Mouse (Mus musculus): ENCODE measurements around the gene Arhgap19. TPM values are rescaled to one million over a fixed set of nuclear protein-coding genes. Genes with fewer than 3 reads are reported as not detected.

The Arhgap19 gene
- total and polyA plus RNA-seq, 3 experiments: 20.4 to 36.8 (median 30.1) TPM

DNA sequence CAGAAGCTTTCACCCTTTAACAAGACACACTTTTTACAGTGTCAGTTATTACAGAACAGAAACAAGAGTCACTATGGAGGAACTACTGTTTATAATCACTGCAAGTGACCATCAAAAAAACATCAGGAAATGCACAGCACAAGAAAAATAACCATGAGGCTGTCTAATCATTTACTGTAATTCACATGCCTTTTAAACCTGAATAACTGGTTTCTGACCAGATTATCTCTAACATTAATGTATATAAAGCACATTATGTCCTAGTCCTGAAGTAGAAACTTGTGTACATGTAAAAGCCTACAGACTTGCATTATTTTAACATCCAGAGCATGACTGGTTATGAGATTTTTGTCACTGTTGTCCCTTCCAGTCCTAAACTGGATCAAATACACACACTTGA, 7.8 kb downstream of the Arhgap19 start:
- Histone ChIP-seq H3K9ac (ENCODE audit: insufficient read depth, low read depth) (no peak overlapping the region), H3K79me2 (replicated peaks; ENCODE audit: control insufficient read depth, extremely low read depth, insufficient read depth, poor library complexity, severe bottlenecking) (peaks cover 5% of the 10 kb centered on the region; the same call in 1 of the 2 replicates), H3K36me3 (replicated peaks in 1 of 2; ENCODE audit: control insufficient read depth in 1 of 2, insufficient read depth in 1 of 2, low read length in 1 of 2) (peaks cover 4 to 35% of the 10 kb centered on the region in 2 experiments), H3K4me3 (replicated peaks in 1 of 3; ENCODE audit: low read depth in 2 of 3, low read length in 2 of 3, poor library complexity in 1 of 3) (no peak overlapping the region), H3K4me1 (ENCODE audit: control insufficient read depth in 1 of 2, insufficient read depth in 2 of 2) (peaks cover 0 to 9% of the 10 kb centered on the region in 2 experiments; a peak in 1 of 4 replicates), H3K27me3 (replicated peaks) (no peaks in the 10 kb centered on the region), H3K9me3 (replicated peaks; ENCODE audit: low read length) (no peaks in the 10 kb centered on the region), H3K27ac (ENCODE audit: insufficient read depth, low read depth) (no peak overlapping the region), H3K4me2 (ENCODE audit: insufficient read depth, low read depth, poor library complexity, severe bottlenecking) (no peak overlapping the region)
- in situ Hi-C loops (cut with MboI; ENCODE audit: low pct_ligation_motif_present, low pct_unique_long_range_greater_than_20kb, low sequenced_read_pairs): no loop called here
- DNase-seq (ENCODE audit: extremely low read depth): no peak
- dilution Hi-C loops (cut with MboI; ENCODE audit: extremely low pct_ligation_motif_present, extremely low pct_unique_long_range_greater_than_20kb, low sequenced_read_pairs): no loop called here
- TF ChIP-seq UBTF (IDR thresholded peaks at IDR 0.05; ENCODE audit: low read depth, low read length): no peak
- no peak for TF ChIP-seq HCFC1 (IDR thresholded peaks at IDR 0.05; ENCODE audit: low read depth, low read length)

DNA sequence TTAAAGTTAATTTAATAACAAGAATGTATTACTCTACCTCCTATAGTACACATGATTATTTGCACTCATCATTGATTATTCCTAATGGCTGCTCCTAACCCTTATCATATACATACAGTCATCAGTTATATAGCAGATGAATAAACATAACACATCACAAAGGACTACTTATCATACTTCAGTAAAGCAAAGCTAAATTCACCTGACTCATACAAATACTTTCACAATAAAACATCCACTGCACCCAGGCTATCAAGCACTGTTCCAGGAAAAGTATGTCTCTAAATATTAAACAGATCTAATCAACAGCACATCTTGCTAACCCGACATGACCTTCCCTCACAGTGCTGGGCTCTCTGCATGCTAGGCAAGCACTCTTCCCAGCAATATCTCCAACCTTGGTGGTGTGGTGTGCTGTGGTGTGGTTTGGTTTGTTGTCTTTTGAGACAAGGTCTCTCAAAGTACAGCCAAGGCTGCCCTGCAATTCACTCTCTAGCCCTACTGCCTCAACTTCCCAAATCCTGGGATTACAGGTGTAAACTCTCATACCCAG, 8.8 kb downstream of the Arhgap19 start:
- H3K9ac ChIP-seq (ENCODE audit: insufficient read depth, low read depth): no peak overlapping the region
- H3K4me2 ChIP-seq (ENCODE audit: insufficient read depth, low read depth, poor library complexity, severe bottlenecking): no peak overlapping the region
- DNase-seq (ENCODE audit: extremely low read depth): no peak
- peaks cover 5% of the 10 kb centered on the region; the same call in 1 of the 2 replicates for H3K79me2 ChIP-seq (replicated peaks; ENCODE audit: control insufficient read depth, extremely low read depth, insufficient read depth, poor library complexity, severe bottlenecking)
- TF ChIP-seq MAX (IDR thresholded peaks at IDR 0.05; ENCODE audit: low read length) (no peak), UBTF (IDR thresholded peaks at IDR 0.05; ENCODE audit: low read depth, low read length) (no peak), USF2 (conservative IDR thresholded peaks at IDR 0.05; ENCODE audit: low read depth, low read length) (no peak), MAFK (IDR thresholded peaks at IDR 0.05; ENCODE audit: insufficient replicate concordance, low read length) (no peak), JUND (conservative IDR thresholded peaks at IDR 0.05; ENCODE audit: low read depth, low read length) (no peak), SIN3A (IDR thresholded peaks at IDR 0.05; ENCODE audit: low read length) (no peak), ZKSCAN1 (IDR thresholded peaks at IDR 0.05; ENCODE audit: borderline replicate concordance, low read depth, low read length) (no peak), RCOR1 (conservative IDR thresholded peaks at IDR 0.05; ENCODE audit: low read depth, low read length) (no peak), E2F4 (IDR thresholded peaks at IDR 0.05; ENCODE audit: insufficient replicate concordance, low read depth, low read length) (no peak)
- no peaks in the 10 kb centered on the region for H3K27me3 ChIP-seq (replicated peaks)
- no peaks in the 10 kb centered on the region for H3K9me3 ChIP-seq (replicated peaks; ENCODE audit: low read length)
- H3K27ac ChIP-seq (ENCODE audit: insufficient read depth, low read depth): no peak overlapping the region
- dilution Hi-C loops (cut with MboI; ENCODE audit: extremely low pct_ligation_motif_present, extremely low pct_unique_long_range_greater_than_20kb, low sequenced_read_pairs) (no loop called here), in situ Hi-C loops (cut with MboI; ENCODE audit: low pct_ligation_motif_present, low pct_unique_long_range_greater_than_20kb, low sequenced_read_pairs) (no loop called here)
- H3K4me1 ChIP-seq (ENCODE audit: control insufficient read depth in 1 of 2, insufficient read depth in 2 of 2): peaks cover 0 to 9% of the 10 kb centered on the region in 2 experiments; a peak in 1 of 4 replicates
- no peak overlapping the region for H3K4me3 ChIP-seq (replicated peaks in 1 of 3; ENCODE audit: low read depth in 2 of 3, low read length in 2 of 3, poor library complexity in 1 of 3)
- H3K36me3 ChIP-seq (replicated peaks in 1 of 2; ENCODE audit: control insufficient read depth in 1 of 2, insufficient read depth in 1 of 2, low read length in 1 of 2): peaks cover 7 to 39% of the 10 kb centered on the region in 2 experiments

DNA sequence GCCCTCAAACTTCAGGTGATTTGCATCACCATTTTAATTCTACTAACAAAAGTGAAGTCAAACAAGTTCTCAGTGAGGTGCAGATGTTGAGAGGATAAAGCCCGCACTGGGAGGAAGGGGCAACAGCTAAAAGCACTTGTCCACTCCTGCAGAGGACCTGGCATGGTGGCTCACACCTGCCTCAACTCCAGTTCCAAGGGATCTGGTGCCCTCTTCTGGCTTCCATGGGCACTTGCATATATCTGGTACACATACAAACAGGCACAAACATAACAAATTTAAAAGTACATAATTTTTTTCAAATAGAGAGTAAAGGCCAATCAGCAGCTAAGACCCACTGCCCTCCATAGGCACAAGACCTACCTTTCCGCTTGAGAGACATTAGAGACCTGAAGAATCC, 10.5 kb downstream of the Arhgap19 start:
- no peaks in the 10 kb centered on the region for H3K4me1 ChIP-seq (ENCODE audit: control insufficient read depth in 1 of 2, insufficient read depth in 2 of 2)
- dilution Hi-C loops (cut with MboI; ENCODE audit: extremely low pct_ligation_motif_present, extremely low pct_unique_long_range_greater_than_20kb, low sequenced_read_pairs): no loop called here
- no peaks in the 10 kb centered on the region for H3K9me3 ChIP-seq (replicated peaks; ENCODE audit: low read length)
- no peak overlapping the region for H3K4me2 ChIP-seq (ENCODE audit: insufficient read depth, low read depth, poor library complexity, severe bottlenecking)
- TF ChIP-seq RAD21 (IDR thresholded peaks at IDR 0.05; ENCODE audit: low read depth, low read length) (peak; percentile 30), CTCF (conservative IDR thresholded peaks at IDR 0.05 in 1 of 2, IDR thresholded peaks at IDR 0.05 in 1 of 2; ENCODE audit: low read depth in 2 of 2, low read length in 2 of 2) (peak; percentile 16 to 49; a peak in 2 of 4 replicates), ELF1 (IDR thresholded peaks at IDR 0.05; ENCODE audit: low read depth, low read length) (no peak)
- no peaks in the 10 kb centered on the region for H3K27me3 ChIP-seq (replicated peaks)
- in situ Hi-C loops (cut with MboI; ENCODE audit: low pct_ligation_motif_present, low pct_unique_long_range_greater_than_20kb, low sequenced_read_pairs): no loop called here
- peaks cover 3% of the 10 kb centered on the region; the same call in 1 of the 2 replicates for H3K79me2 ChIP-seq (replicated peaks; ENCODE audit: control insufficient read depth, extremely low read depth, insufficient read depth, poor library complexity, severe bottlenecking)
- no peak overlapping the region for H3K4me3 ChIP-seq (replicated peaks in 1 of 3; ENCODE audit: low read depth in 2 of 3, low read length in 2 of 3, poor library complexity in 1 of 3)
- H3K9ac ChIP-seq (ENCODE audit: insufficient read depth, low read depth): no peak overlapping the region
- H3K27ac ChIP-seq (ENCODE audit: insufficient read depth, low read depth): no peak overlapping the region
- no peak for DNase-seq (ENCODE audit: extremely low read depth)
- H3K36me3 ChIP-seq (replicated peaks in 1 of 2; ENCODE audit: control insufficient read depth in 1 of 2, insufficient read depth in 1 of 2, low read length in 1 of 2): peaks cover 9 to 43% of the 10 kb centered on the region in 2 experiments

Data from CH12.LX (cell line).